Mouse (Mus musculus) forebrain, postnatal 0 days (tissue): ENCODE measurements at regions not wholly inside any gene's neighbourhood (a gene's known extent, or its start where the extent isn't known, plus 50 kb on each side); places are given as distances from the start of the nearest gene placed in this dataset.
A peak's percentile ranks its signal among the peaks of the same experiment; 100 is the strongest.

Source experiments
- ATAC-seq: fragments of 200-750 bp; cut with Nextera tagmentation; 2 replicates; pipeline ENCODE4 v1.8.0; 2017; ENCODE audit warnings: mild to moderate bottlenecking, moderate library complexity
- DNase-seq: peaks from one replicate; pipeline ENCODE4 v3.0.0-alpha.2; 2015
- H3K27ac ChIP-seq: fragments of 300-500 bp; sonication (generic); 2 replicates; pipeline ENCODE4 v1.5.1; 2014; ENCODE audit warnings: low read depth, mild to moderate bottlenecking, antibody characterized with exemption, low read length, moderate library complexity, mixed read lengths
- H3K27me3 ChIP-seq: fragments of 300-500 bp; sonication (generic); 2 replicates; pipeline ENCODE4 v1.6.1; 2014; ENCODE audit warnings: mild to moderate bottlenecking, low read length, mixed read lengths; ENCODE audit not compliant: insufficient read depth
- H3K36me3 ChIP-seq: fragments of 300-500 bp; sonication (generic); 2 replicates; pipeline ENCODE4 v1.6.1; 2014; ENCODE audit warnings: mild to moderate bottlenecking, moderate library complexity; ENCODE audit not compliant: insufficient read depth
- H3K4me1 ChIP-seq: fragments of 300-500 bp; sonication (generic); 2 replicates; pipeline ENCODE4 v1.6.1; 2014; ENCODE audit warnings: antibody characterized with exemption; ENCODE audit not compliant: insufficient read depth
- H3K4me2 ChIP-seq: fragments of 300-500 bp; sonication (generic); 2 replicates; pipeline ENCODE4 v1.6.1; 2014; ENCODE audit warnings: low read depth, mild to moderate bottlenecking, moderate library complexity
- H3K4me3 ChIP-seq: fragments of 300-500 bp; sonication (generic); 2 replicates; pipeline ENCODE4 v1.5.1; 2014; ENCODE audit warnings: low read depth, low read length, mixed read lengths
- H3K9ac ChIP-seq: fragments of 300-500 bp; sonication (generic); 2 replicates; pipeline ENCODE4 v1.6.1; 2014; ENCODE audit warnings: mild to moderate bottlenecking
- H3K9me3 ChIP-seq: fragments of 300-500 bp; sonication (generic); 2 replicates; pipeline ENCODE4 v1.6.1; 2016; ENCODE audit warnings: low read length
- CTCF ChIP-seq: sonication (generic); IDR thresholded peaks from 2 replicates; pipeline ENCODE4 v1.5.1; 2016; ENCODE audit warnings: antibody characterized with exemption, control low read depth, low read depth
- WGBS: fragments of 180-500 bp; shearing (Covaris S2); extraction: QIAGEN DNeasy Blood & Tissue Kit; methylation state at CpG from one replicate; pipeline ENCODE4 v1.1.7; 2014; 5-methylcytosine and 5-hydroxymethylcytosine counted together

GRCm38 (mm10) chr5:116956572-116956971, 159.3 kb downstream of the Suds3 start:
- DNase-seq, result no peak
- Histone ChIP-seq H3K27ac (no peak overlapping the region), H3K4me2 (no peak overlapping the region)

GRCm38 (mm10) chr5:116950280-116950881, 165.5 kb downstream of the Suds3 start:
- 10% methylated on average over 4 of the region's 4 CpGs for WGBS
- Histone ChIP-seq H3K9me3 (no peaks in the 10 kb centered on the region), H3K9ac (no peak overlapping the region), H3K27ac (no peak overlapping the region), H3K4me2 (no peak overlapping the region), H3K27me3 (no peaks in the 10 kb centered on the region), H3K4me3 (no peak overlapping the region), H3K36me3 (no peaks in the 10 kb centered on the region), H3K4me1 (no peaks in the 10 kb centered on the region)
- DNase-seq (no peak), ATAC-seq (no peak)
- TF ChIP-seq CTCF, result no peak

More at GRCm38 (mm10) chr5:116956572-116956971, 159.3 kb downstream of the Suds3 start:
- H3K36me3 ChIP-seq, result no peaks in the 10 kb centered on the region
- no peaks in the 10 kb centered on the region for H3K9me3 ChIP-seq
- no peaks in the 10 kb centered on the region for H3K27me3 ChIP-seq
- H3K4me3 ChIP-seq, result no peak overlapping the region
- 67% methylated on average over 13 of the region's 13 CpGs for WGBS
- no peaks in the 10 kb centered on the region for H3K4me1 ChIP-seq
- TF ChIP-seq CTCF, result no peak
- no peak overlapping the region for H3K9ac ChIP-seq
- ATAC-seq, result no peak

GRCm38 (mm10) chr5:116934585-116934984, 181.3 kb downstream of the Suds3 start:
- H3K4me3 ChIP-seq, result no peak overlapping the region
- H3K4me1 ChIP-seq, result no peaks in the 10 kb centered on the region
- WGBS, result 83% methylated on average over 5 of the region's 5 CpGs
- H3K27me3 ChIP-seq, result no peaks in the 10 kb centered on the region
- H3K9me3 ChIP-seq, result no peaks in the 10 kb centered on the region
- no peak for ATAC-seq
- no peak for DNase-seq
- no peak overlapping the region for H3K27ac ChIP-seq
- no peak for TF ChIP-seq CTCF
- H3K9ac ChIP-seq, result no peak overlapping the region
- no peak overlapping the region for H3K4me2 ChIP-seq
- H3K36me3 ChIP-seq, result no peaks in the 10 kb centered on the region

- Histone ChIP-seq H3K27ac (no peak overlapping the region), H3K9ac (no peak overlapping the region), H3K4me3 (no peak overlapping the region), H3K27me3 (no peaks in the 10 kb centered on the region), H3K4me2 (no peak overlapping the region), H3K9me3 (no peaks in the 10 kb centered on the region), H3K36me3 (no peaks in the 10 kb centered on the region), H3K4me1 (no peaks in the 10 kb centered on the region)
- ATAC-seq (no peak), DNase-seq (no peak)
- WGBS, result 75% methylated on average over 3 of the region's 3 CpGs
- no peak for TF ChIP-seq CTCF
These were observed 181.8 kb downstream of the Suds3 start for GRCm38 (mm10) chr5:116934151-116934550.

DNA sequence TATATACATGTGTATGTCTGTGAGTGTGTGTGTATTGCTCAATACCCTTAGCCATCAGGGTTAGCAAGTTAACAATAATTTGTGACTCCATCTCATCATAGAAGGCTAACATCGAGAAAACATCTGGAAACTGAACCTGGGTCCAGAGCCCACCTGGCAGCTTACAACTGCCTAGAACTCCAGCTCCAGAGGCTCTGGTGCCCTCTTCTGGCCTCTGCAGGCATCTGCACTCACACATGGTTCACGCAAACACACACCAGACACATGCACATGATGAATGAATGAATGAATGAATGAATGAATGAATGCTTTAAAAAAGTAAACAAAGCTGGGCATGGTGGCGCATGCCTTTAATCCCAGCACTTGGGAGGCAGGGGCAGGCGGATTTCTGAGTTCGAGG, 182.8 kb downstream of the Suds3 start:
- Histone ChIP-seq H3K36me3 (no peaks in the 10 kb centered on the region), H3K9me3 (no peaks in the 10 kb centered on the region), H3K4me2 (no peak overlapping the region), H3K4me1 (no peaks in the 10 kb centered on the region), H3K27ac (no peak overlapping the region), H3K9ac (no peak overlapping the region), H3K4me3 (no peak overlapping the region), H3K27me3 (no peaks in the 10 kb centered on the region)
- 95% methylated on average over 5 of the region's 5 CpGs for WGBS
- ATAC-seq (no peak), DNase-seq (no peak)
- peak; percentile 49 for TF ChIP-seq CTCF

- DNase-seq, result peak; percentile 68
- no peak for TF ChIP-seq CTCF
- no peaks in the 10 kb centered on the region for H3K36me3 ChIP-seq
- no peak overlapping the region for H3K4me2 ChIP-seq
- H3K4me3 ChIP-seq, result no peak overlapping the region
- 58% methylated on average over 4 of the region's 4 CpGs for WGBS
- peaks cover 8% of the 10 kb centered on the region; the same call in 1 of the 2 replicates for H3K4me1 ChIP-seq
- H3K9me3 ChIP-seq, result no peaks in the 10 kb centered on the region
- H3K27ac ChIP-seq, result no peak overlapping the region
- no peak for ATAC-seq
- no peaks in the 10 kb centered on the region for H3K27me3 ChIP-seq
- no peak overlapping the region for H3K9ac ChIP-seq
These were observed 192.2 kb downstream of the Suds3 start for GRCm38 (mm10) chr5:116923761-116924160.

- Histone ChIP-seq H3K9ac (no peak overlapping the region), H3K27me3 (no peaks in the 10 kb centered on the region), H3K9me3 (no peaks in the 10 kb centered on the region), H3K27ac (no peak overlapping the region), H3K4me1 (peaks cover 8% of the 10 kb centered on the region; the same call in 1 of the 2 replicates), H3K4me2 (peak overlapping the region; percentile 23), H3K4me3 (no peak overlapping the region), H3K36me3 (no peaks in the 10 kb centered on the region)
- ATAC-seq, result no peak
- no peak for DNase-seq
- 19% methylated on average over 17 of the region's 17 CpGs for WGBS
- TF ChIP-seq CTCF, result no peak
These were observed 193.7 kb downstream of the Suds3 start for GRCm38 (mm10) chr5:116922059-116922671.
